Mouse (Mus musculus) mesoderm, embryonic 11.5 days (tissue): ENCODE results near the gene Colgalt1.

Experiments
- DNase-seq: peaks from one replicate; pipeline ENCODE4 v3.0.0-alpha.2; 2012; ENCODE audit warnings: low read depth, low spot score

Gene Colgalt1

GRCm38 (mm10) chr8:71591017-71591416 lies 19.8 kb upstream of the Colgalt1 start:
- no peak for DNase-seq

- DNase-seq: peak; percentile 95
Observed at GRCm38 (mm10) chr8:71591471-71592373, 19.1 kb upstream of the Colgalt1 start, which contains the start of gene Pgls. TSS of gene Pgls (plus strand) at chr8:71592176.

GRCm38 (mm10) chr8:71592374-71593170 lies 18.2 kb upstream of the Colgalt1 start:
- DNase-seq: no peak

GRCm38 (mm10) chr8:71593556-71594323 lies 17.1 kb upstream of the Colgalt1 start:
- no peak for DNase-seq

- DNase-seq: no peak
Observed at GRCm38 (mm10) chr8:71594324-71594722, 16.5 kb upstream of the Colgalt1 start.

- peak; percentile 88 for DNase-seq
Observed at GRCm38 (mm10) chr8:71595862-71596261, 14.9 kb upstream of the Colgalt1 start.

GRCm38 (mm10) chr8:71596384-71596783 lies 14.4 kb upstream of the Colgalt1 start:
- DNase-seq: no peak

GRCm38 (mm10) chr8:71596798-71597197 lies 14.0 kb upstream of the Colgalt1 start:
- DNase-seq: no peak

GRCm38 (mm10) chr8:71597451-71597850 lies 13.3 kb upstream of the Colgalt1 start, which contains the start of gene Fam129c:
TSS of gene Fam129c (plus strand) at chr8:71597648.
- DNase-seq: no peak

- DNase-seq: no peak
Observed at GRCm38 (mm10) chr8:71598375-71598774, 12.4 kb upstream of the Colgalt1 start.

- DNase-seq: no peak
Observed at GRCm38 (mm10) chr8:71598841-71599240, 12.0 kb upstream of the Colgalt1 start.

GRCm38 (mm10) chr8:71601939-71602665 lies 8.7 kb upstream of the Colgalt1 start:
- DNase-seq: no peak

- peak; percentile 72 for DNase-seq
Observed at GRCm38 (mm10) chr8:71602666-71603334, 8.0 kb upstream of the Colgalt1 start.

GRCm38 (mm10) chr8:71604021-71604420 lies 6.8 kb upstream of the Colgalt1 start:
- no peak for DNase-seq

GRCm38 (mm10) chr8:71612141-71612540 lies 1.3 kb downstream of the Colgalt1 start:
- DNase-seq: no peak

- DNase-seq: no peak
Observed at GRCm38 (mm10) chr8:71613418-71613817, 2.6 kb downstream of the Colgalt1 start.

GRCm38 (mm10) chr8:71619786-71620185 lies 9.0 kb downstream of the Colgalt1 start:
- DNase-seq: no peak

- no peak for DNase-seq
Observed at GRCm38 (mm10) chr8:71625088-71625487, 14.3 kb downstream of the Colgalt1 start.

- no peak for DNase-seq
Observed at GRCm38 (mm10) chr8:71626753-71627152, 16.0 kb downstream of the Colgalt1 start.
